Mouse (Mus musculus) thymus, adult 2 months (tissue): Measurements from ENCODE around the gene Gm10715. TPM values are rescaled to one million over a fixed set of nuclear protein-coding genes. Genes with fewer than 3 reads are reported as not detected.
"Not testable (repeated sequence)": the region's sequence is repeated elsewhere in the genome, so short reads cannot be mapped to it uniquely, and the experiment has no call there.

Source experiments
- DNase-seq: peaks from one replicate; pipeline ENCODE4 v3.0.0; 2021
- H3K27ac ChIP-seq: fragments of 200-500 bp; 2 replicates; pipeline ENCODE4 v1.5.1; 2012; ENCODE audit warnings: low read length, control low read depth; ENCODE audit not compliant: control insufficient read depth, insufficient read depth
- H3K27me3 ChIP-seq: fragments of 200-500 bp; 2 replicates; pipeline ENCODE4 v1.6.1; 2012; ENCODE audit warnings: mild to moderate bottlenecking, low read length, moderate library complexity, mixed read lengths; ENCODE audit not compliant: control insufficient read depth, insufficient read depth
- H3K36me3 ChIP-seq: fragments of 200-500 bp; 2 replicates; pipeline ENCODE4 v1.6.1; 2012; ENCODE audit warnings: mild to moderate bottlenecking, low read length, moderate library complexity; ENCODE audit not compliant: control insufficient read depth, insufficient read depth
- H3K4me1 ChIP-seq: fragments of 200-500 bp; replicated peaks from 2 replicates; pipeline ENCODE4 v1.6.1; 2012; ENCODE audit warnings: low read length; ENCODE audit not compliant: control insufficient read depth, insufficient read depth
- H3K4me3 ChIP-seq: fragments of 200-500 bp; 2 replicates; pipeline ENCODE4 v1.5.1; 2012; ENCODE audit warnings: mild to moderate bottlenecking, low read length, control low read depth, moderate library complexity; ENCODE audit not compliant: control insufficient read depth, insufficient read depth
- WGBS: fragments of 180-500 bp; shearing (Covaris S2); methylation state at CpG from one replicate; pipeline ENCODE4 v1.1.7; 2018; 5-methylcytosine and 5-hydroxymethylcytosine counted together
- polyA plus RNA-seq: library from polyadenylated mRNA; depleted of rRNA; stranded (reverse); fragments of >200 nt; gene quantifications from 2 replicates; pipeline ENCODE4 v1.2.3, GENCODE M21; 2012

Gm10715 gene
- polyA plus RNA-seq, 1 experiment: not detected

GRCm38 (mm10) chr9:3024912-3025467 lies 11.7 kb upstream of the Gm10715 start, which contains the start of gene Gm10717:
TSS of gene Gm10717 (plus strand) at chr9:3025417.
- H3K4me1 ChIP-seq, H3K36me3 ChIP-seq, H3K27me3 ChIP-seq, H3K4me3 ChIP-seq, H3K27ac ChIP-seq: not testable (repeated sequence)
- WGBS: 73% methylated on average over 12 of the region's 12 CpGs
- DNase-seq: peak; percentile 24

DNA sequence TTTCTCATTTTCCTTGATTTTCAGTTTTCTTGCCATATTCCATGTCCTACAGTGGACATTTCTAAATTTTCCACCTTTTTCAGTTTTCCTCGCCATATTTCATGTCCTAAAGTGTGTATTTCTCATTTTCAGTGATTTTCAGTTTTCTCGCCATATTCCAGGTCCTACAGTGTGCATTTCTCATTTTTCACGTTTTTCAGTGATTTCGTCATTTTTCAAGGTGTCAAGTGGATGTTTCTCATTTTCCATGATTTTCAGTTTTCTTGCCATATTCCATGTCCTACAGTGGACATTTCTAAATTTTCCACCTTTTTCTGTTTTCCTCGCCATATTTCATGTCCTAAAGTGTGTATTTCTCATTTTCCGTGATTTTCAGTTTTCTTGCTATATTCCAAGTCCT lies 11.0 kb upstream of the Gm10715 start:
- H3K27me3 ChIP-seq, H3K4me3 ChIP-seq, H3K27ac ChIP-seq, H3K4me1 ChIP-seq, H3K36me3 ChIP-seq: not testable (repeated sequence)
- WGBS: 77% methylated on average over 5 of the region's 6 CpGs
- peak; percentile 70 for DNase-seq

DNA sequence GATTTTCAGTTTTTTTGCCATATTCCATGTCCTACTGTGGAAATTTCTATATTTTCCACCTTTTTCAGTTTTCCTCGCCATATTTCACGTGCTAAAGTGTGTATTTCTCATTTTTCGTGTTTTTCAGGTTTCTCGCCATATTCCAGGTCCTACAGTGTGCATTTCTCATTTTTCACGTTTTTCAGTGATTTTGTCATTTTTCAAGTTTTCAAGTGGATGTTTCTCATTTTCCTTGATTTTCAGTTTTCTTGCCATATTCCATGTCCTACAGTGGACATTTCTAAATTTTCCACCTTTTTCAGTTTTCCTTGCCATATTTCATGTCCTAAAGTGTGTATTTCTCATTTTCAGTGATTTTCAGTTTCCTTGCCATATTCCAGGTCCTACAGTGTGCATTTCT lies 10.5 kb upstream of the Gm10715 start:
- H3K36me3 ChIP-seq, H3K27me3 ChIP-seq, H3K4me1 ChIP-seq, H3K4me3 ChIP-seq, DNase-seq, H3K27ac ChIP-seq: not testable (repeated sequence)
- WGBS: 77% methylated on average over 5 of the region's 5 CpGs

DNA sequence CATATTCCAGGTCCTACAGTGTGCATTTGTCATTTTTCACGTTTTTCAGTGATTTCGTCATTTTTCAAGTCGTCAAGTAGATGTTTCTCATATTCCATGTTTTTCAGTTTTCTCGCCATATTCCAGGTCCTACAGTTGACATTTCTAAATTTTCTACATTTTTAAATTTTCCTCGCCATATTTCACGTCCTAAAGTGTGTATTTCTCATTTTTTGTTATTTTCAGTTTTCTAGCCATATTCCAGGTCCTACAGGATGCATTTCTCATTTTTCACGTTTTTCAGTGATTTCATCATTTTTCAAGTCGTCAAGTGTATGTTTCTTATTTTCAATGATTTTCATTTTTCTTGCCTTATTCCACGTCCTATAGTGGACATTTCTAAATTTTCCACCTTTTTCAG lies 9.9 kb upstream of the Gm10715 start:
- H3K36me3 ChIP-seq: not testable (repeated sequence)
- 69% methylated on average over 9 of the region's 9 CpGs for WGBS

GRCm38 (mm10) chr9:3027200-3027599 lies 9.5 kb upstream of the Gm10715 start:
- H3K4me1 ChIP-seq, H3K27ac ChIP-seq, H3K36me3 ChIP-seq, H3K4me3 ChIP-seq, H3K27me3 ChIP-seq, DNase-seq: not testable (repeated sequence)
- WGBS: 71% methylated on average over 9 of the region's 9 CpGs

More for the DNA sequence above, 9.9 kb upstream of the Gm10715 start:
- H3K4me1 ChIP-seq, DNase-seq, H3K4me3 ChIP-seq, H3K27me3 ChIP-seq, H3K27ac ChIP-seq: not testable (repeated sequence)

DNA sequence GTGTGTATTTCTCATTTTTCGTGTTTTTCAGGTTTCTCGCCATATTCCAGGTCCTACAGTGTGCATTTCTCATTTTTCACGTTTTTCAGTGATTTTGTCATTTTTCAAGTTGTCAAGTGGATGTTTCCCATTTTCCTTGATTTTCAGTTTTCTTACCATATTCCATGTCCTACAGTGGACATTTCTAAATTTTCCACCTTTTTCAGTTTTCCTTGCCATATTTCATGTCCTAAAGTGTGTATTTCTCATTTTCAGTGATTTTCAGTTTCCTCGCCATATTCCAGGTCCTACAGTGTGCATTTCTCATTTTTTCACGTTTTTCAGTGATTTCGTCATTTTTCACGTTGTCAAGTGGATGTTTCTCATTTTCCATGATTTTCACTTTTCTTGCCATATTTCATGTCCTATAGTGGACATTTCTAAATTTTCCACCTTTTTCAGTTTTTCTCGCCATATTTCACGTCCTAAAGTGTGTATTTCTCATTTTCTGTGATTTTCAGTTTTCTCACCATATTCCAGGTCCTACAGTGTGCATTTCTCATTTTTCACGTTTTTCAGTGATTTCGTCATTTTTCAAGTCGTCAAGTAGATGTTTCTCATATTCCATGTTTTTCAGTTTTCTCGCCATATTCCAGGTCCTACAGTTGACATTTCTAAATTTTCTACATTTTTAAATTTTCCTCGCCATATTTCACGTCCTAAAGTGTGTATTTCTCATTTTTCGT lies 7.2 kb upstream of the Gm10715 start:
- peak; percentile 22 for DNase-seq
- not testable (repeated sequence) for H3K27me3 ChIP-seq, H3K4me1 ChIP-seq, H3K36me3 ChIP-seq, H3K4me3 ChIP-seq, H3K27ac ChIP-seq
- WGBS: 68% methylated on average over 13 of the region's 16 CpGs

DNA sequence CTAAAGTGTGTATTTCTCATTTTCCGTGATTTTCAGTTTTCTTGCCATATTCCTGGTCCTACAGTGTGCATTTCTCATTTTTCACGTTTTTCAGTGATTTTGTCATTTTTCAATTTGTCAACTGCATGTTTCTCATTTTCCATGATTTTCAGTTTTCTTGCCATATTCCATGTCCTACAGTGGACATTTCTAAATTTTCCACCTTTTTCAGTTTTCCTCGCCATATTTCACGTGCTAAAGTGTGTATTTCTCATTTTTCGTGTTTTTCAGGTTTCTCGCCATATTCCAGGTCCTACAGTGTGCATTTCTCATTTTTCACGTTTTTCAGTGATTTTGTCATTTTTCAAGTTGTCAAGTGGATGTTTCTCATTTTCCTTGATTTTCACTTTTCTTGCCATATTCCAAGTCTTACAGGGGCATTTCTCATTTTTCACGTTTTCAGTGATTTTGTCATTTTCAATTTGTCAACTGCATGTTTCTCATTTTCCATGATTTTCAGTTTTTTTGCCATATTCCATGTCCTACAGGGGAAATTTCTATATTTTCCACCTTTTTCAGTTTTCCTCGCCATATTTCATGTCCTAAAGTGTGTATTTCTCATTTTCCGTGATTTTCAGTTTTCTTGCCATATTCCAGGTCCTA lies 5.9 kb upstream of the Gm10715 start:
- H3K36me3 ChIP-seq, H3K4me3 ChIP-seq, DNase-seq, H3K27me3 ChIP-seq, H3K27ac ChIP-seq, H3K4me1 ChIP-seq: not testable (repeated sequence)
- WGBS: 71% methylated on average over 2 of the region's 10 CpGs

DNA sequence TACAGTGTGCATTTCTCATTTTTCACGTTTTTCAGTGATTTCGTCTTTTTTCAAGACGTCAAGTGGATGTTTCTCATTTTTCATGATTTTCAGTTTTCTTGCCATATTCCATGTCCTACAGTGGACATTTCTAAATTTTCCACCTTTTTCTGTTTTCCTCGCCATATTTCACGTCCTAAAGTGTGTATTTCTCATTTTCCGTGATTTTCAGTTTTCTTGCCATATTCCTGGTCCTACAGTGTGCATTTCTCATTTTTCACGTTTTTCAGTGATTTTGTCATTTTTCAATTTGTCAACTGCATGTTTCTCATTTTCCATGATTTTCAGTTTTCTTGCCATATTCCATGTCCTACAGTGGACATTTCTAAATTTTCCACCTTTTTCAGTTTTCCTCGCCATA lies 2.4 kb upstream of the Gm10715 start, which contains the start of gene Gm17535:
TSS of gene Gm17535 (plus strand) at position 301 of the 400 bp plus-strand sequence.
- DNase-seq, H3K4me1 ChIP-seq, H3K36me3 ChIP-seq, H3K27me3 ChIP-seq, H3K27ac ChIP-seq, H3K4me3 ChIP-seq: not testable (repeated sequence)
- 53% methylated on average over 1 of the region's 8 CpGs for WGBS

- not testable (repeated sequence) for DNase-seq, H3K4me1 ChIP-seq
- 76% methylated on average over 4 of the region's 4 CpGs for WGBS
Measured at GRCm38 (mm10) chr9:3038161-3038560, 1.5 kb downstream of the Gm10715 start.

More at GRCm38 (mm10) chr9:3038161-3038560, 1.5 kb downstream of the Gm10715 start:
- H3K4me3 ChIP-seq, H3K36me3 ChIP-seq, H3K27me3 ChIP-seq, H3K27ac ChIP-seq: not testable (repeated sequence)
